ENCODE assay signal across 7 mouse cellular contexts in the genomic region with DNA sequence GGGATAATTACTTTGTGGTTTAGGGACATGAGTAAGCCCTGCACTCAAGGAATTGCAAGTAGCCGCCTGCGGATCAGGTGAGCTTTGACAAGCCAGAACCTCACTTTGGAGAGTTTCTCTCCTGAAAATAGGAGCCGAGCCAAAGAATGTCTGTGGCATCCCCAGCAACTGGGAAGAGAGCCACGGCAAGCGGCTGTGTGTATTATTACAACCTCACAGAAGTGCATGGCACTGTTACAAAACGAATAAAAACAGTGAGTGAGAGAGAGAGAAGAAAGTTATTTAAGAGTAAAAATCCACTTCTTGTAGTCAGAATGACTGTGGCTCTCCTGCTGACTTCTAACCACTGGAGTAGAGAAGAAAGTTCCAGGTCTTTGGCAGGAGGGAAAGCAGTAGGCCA. TPM values are rescaled to one million over a fixed set of nuclear protein-coding genes. Genes with fewer than 3 reads are reported as not detected.
A peak's percentile ranks its signal among the peaks of the same experiment; 100 is the strongest.
DNase-seq lines count a peak whose midpoint lies in the region; ATAC-seq and TF ChIP-seq lines count a peak whose summit lies in the region.

No protein-coding gene starts in this region.

- WGBS in embryonic facial prominence, embryonic 13.5 days = 16% methylated on average over 6 of the region's 6 CpGs
- 12% methylated on average over 6 of the region's 6 CpGs for WGBS in heart, embryonic 13.5 days
- 37% methylated on average over 6 of the region's 6 CpGs for WGBS in limb, embryonic 11.5 days
- WGBS in thymus, adult 2 months = 84% methylated on average over 6 of the region's 6 CpGs

- no peaks in the 10 kb centered on the region for H3K9me3 ChIP-seq in embryonic facial prominence, embryonic 13.5 days
- no peaks in the 10 kb centered on the region for H3K9me3 ChIP-seq in heart, embryonic 13.5 days
- no peaks in the 10 kb centered on the region for H3K9me3 ChIP-seq in limb, embryonic 11.5 days (ENCODE audit: control insufficient read depth, low read length)

- no peak overlapping the region for H3K9ac ChIP-seq in embryonic facial prominence, embryonic 13.5 days
- H3K9ac ChIP-seq in heart, embryonic 13.5 days = 0 out of 2 replicates have a peak overlapping the region, but pooled peaks have one; percentile 10
- H3K9ac ChIP-seq in limb, embryonic 11.5 days (ENCODE audit: low read length) = no peak overlapping the region

- no peak for TF ChIP-seq CTCF in thymus, adult 2 months (IDR thresholded peaks at IDR 0.05; ENCODE audit: borderline replicate concordance, control insufficient read depth, extremely low read depth, insufficient read depth, low read length, poor library complexity)

- TF ChIP-seq POLR2A in thymus, adult 2 months (IDR thresholded peaks at IDR 0.05; ENCODE audit: control insufficient read depth, extremely low read depth, insufficient read depth, low read length, poor library complexity) = no peak

- no peaks in the 10 kb centered on the region for H3K27me3 ChIP-seq in embryonic facial prominence, embryonic 13.5 days
- H3K27me3 ChIP-seq in heart, embryonic 13.5 days (replicated peaks) = 0 out of 2 replicates have a peak, but pooled peaks cover 3% of the 10 kb centered on the region
- no peaks in the 10 kb centered on the region for H3K27me3 ChIP-seq in limb, embryonic 11.5 days (ENCODE audit: control insufficient read depth, insufficient read depth, low read length)
- H3K27me3 ChIP-seq in thymus, adult 2 months (ENCODE audit: control insufficient read depth, insufficient read depth, low read length) = no peaks in the 10 kb centered on the region

- peaks cover 36% of the 10 kb centered on the region for H3K4me1 ChIP-seq in embryonic facial prominence, embryonic 13.5 days
- H3K4me1 ChIP-seq in heart, embryonic 13.5 days = peaks cover 61% of the 10 kb centered on the region
- peaks cover 22% of the 10 kb centered on the region for H3K4me1 ChIP-seq in limb, embryonic 11.5 days (ENCODE audit: control insufficient read depth, insufficient read depth, low read length)
- H3K4me1 ChIP-seq in thymus, adult 2 months (replicated peaks; ENCODE audit: control insufficient read depth, insufficient read depth, low read length) = no peaks in the 10 kb centered on the region

- 0 out of 2 replicates have a peak overlapping the region, but pooled peaks have one; percentile 52 for H3K27ac ChIP-seq in embryonic facial prominence, embryonic 13.5 days
- H3K27ac ChIP-seq in heart, embryonic 13.5 days (replicated peaks) = peak overlapping the region; percentile 43
- no peak overlapping the region for H3K27ac ChIP-seq in limb, embryonic 11.5 days (replicated peaks; ENCODE audit: low read depth, low read length)
- no peak overlapping the region for H3K27ac ChIP-seq in thymus, adult 2 months (ENCODE audit: control insufficient read depth, insufficient read depth, low read length)

- DNase-seq in 3134 (ENCODE audit: extremely low read depth, insufficient read length, low spot score) (peak; percentile 52), 3T3-L1 (ENCODE audit: low read depth, low spot score) (peak; percentile 94)
- peak; percentile 21 for DNase-seq in limb, embryonic 11.5 days (ENCODE audit: low spot score)
- DNase-seq in right cerebral cortex, adult 2 months (ENCODE audit: low spot score in 2 of 2) = peak; percentile 31 to 38
- no peak for DNase-seq in thymus, adult 2 months

- ATAC-seq in embryonic facial prominence, embryonic 13.5 days (ENCODE audit: insufficient number of reproducible peaks, insufficient read depth, low FRiP score, low TSS enrichment, low read depth) = peak; percentile 15; the same call in 1 of the 2 replicates
- no peak for ATAC-seq in heart, embryonic 13.5 days (ENCODE audit: extremely low read depth, insufficient number of reproducible peaks, low FRiP score, low TSS enrichment)
- no peak for ATAC-seq in limb, embryonic 11.5 days (ENCODE audit: insufficient number of reproducible peaks, low FRiP score, low TSS enrichment, low read depth)

- H3K36me3 ChIP-seq in embryonic facial prominence, embryonic 13.5 days = no peaks in the 10 kb centered on the region
- no peaks in the 10 kb centered on the region for H3K36me3 ChIP-seq in heart, embryonic 13.5 days
- H3K36me3 ChIP-seq in limb, embryonic 11.5 days (ENCODE audit: control insufficient read depth, insufficient read depth, low read length) = no peaks in the 10 kb centered on the region
- H3K36me3 ChIP-seq in thymus, adult 2 months (ENCODE audit: control insufficient read depth, insufficient read depth, low read length) = no peaks in the 10 kb centered on the region

- 0 out of 2 replicates have a peak overlapping the region, but pooled peaks have one; percentile 5 for H3K4me2 ChIP-seq in embryonic facial prominence, embryonic 13.5 days
- peak overlapping the region; percentile 17 for H3K4me2 ChIP-seq in heart, embryonic 13.5 days
- H3K4me2 ChIP-seq in limb, embryonic 11.5 days (ENCODE audit: low read depth, severe bottlenecking) = no peak overlapping the region

- no peak overlapping the region for H3K4me3 ChIP-seq in embryonic facial prominence, embryonic 13.5 days
- H3K4me3 ChIP-seq in heart, embryonic 13.5 days = no peak overlapping the region
- H3K4me3 ChIP-seq in limb, embryonic 11.5 days (ENCODE audit: low read depth, low read length) = no peak overlapping the region
- no peak overlapping the region for H3K4me3 ChIP-seq in thymus, adult 2 months (ENCODE audit: control insufficient read depth, insufficient read depth, low read length)

RNA-seq across cellular contexts. Expression of gene Sgce, which starts 6.5 kb away (rescaled TPM):
- polyA plus RNA-seq in embryonic facial prominence, embryonic 13.5 days (2015; fragmentation: Nextera tagmentation; extraction: Ambion mirVana) = 66.5 and 80.6 TPM in 2 replicates
- polyA plus RNA-seq in heart, embryonic 13.5 days (2015; fragmentation: Nextera tagmentation; extraction: Ambion mirVana) = 55.9 and 56.9 TPM in 2 replicates
- 49.3 and 53.4 TPM in 2 replicates for polyA plus RNA-seq in limb, embryonic 11.5 days (2014; fragmentation: Nextera tagmentation; extraction: Ambion mirVana)
- 1.6 and 2.7 TPM in 2 replicates for polyA plus RNA-seq in thymus, adult 2 months (2012; rRNA removed)

RNA-seq across cellular contexts. Expression of gene Peg10, which starts 6.6 kb away (rescaled TPM):
- 7.6 and 7.8 TPM in 2 replicates for polyA plus RNA-seq in embryonic facial prominence, embryonic 13.5 days (2015; fragmentation: Nextera tagmentation; extraction: Ambion mirVana)
- polyA plus RNA-seq in heart, embryonic 13.5 days (2015; fragmentation: Nextera tagmentation; extraction: Ambion mirVana) = 2.5 and 2.6 TPM in 2 replicates
- polyA plus RNA-seq in limb, embryonic 11.5 days (2014; fragmentation: Nextera tagmentation; extraction: Ambion mirVana) = 38.9 and 40.0 TPM in 2 replicates
- 0.32 TPM in 2 replicates for polyA plus RNA-seq in thymus, adult 2 months (2012; rRNA removed)

Comparison
In these comparisons a context has a peak if more than half of its experiments do, and no peak if none do; other contexts are left out.
1. H3K27ac ChIP-seq: peak in embryonic facial prominence, embryonic 13.5 days (single experiment) and heart, embryonic 13.5 days (single experiment); none in limb, embryonic 11.5 days (single experiment) and thymus, adult 2 months (single experiment).
2. RNA of gene Sgce, which starts 6.5 kb away (polyA plus RNA-seq): 66.5 to 80.6 TPM in embryonic facial prominence, embryonic 13.5 days, 55.9 to 56.9 TPM in heart, embryonic 13.5 days and 49.3 to 53.4 TPM in limb, embryonic 11.5 days; 1.6 to 2.7 TPM in thymus, adult 2 months; every median in the first group is over 10 times any median in the second.